Mouse (Mus musculus) olfactory bulb, adult 2 months (tissue): ENCODE measurements around the gene Syt9.

Experiments used
- CTCF ChIP-seq: fragments of 200-500 bp; IDR thresholded peaks from 2 replicates; pipeline ENCODE4 v1.5.1; 2012; ENCODE audit warnings: low read depth, mild to moderate bottlenecking, low read length, moderate library complexity; ENCODE audit not compliant: insufficient read depth
- POLR2A ChIP-seq: fragments of 200-500 bp; IDR thresholded peaks from 2 replicates; pipeline ENCODE4 v1.6.1; 2012; ENCODE audit warnings: mild to moderate bottlenecking, low read depth, low read length, moderate library complexity; ENCODE audit not compliant: insufficient read depth

- TF ChIP-seq CTCF (no peak), POLR2A (no peak)
These were observed 94.6 kb downstream of the Syt9 start for GRCm38 (mm10) chr7:107465081-107465480.
